Mouse (Mus musculus) natural killer cell, adult 2 months (primary cell): Measurements from ENCODE around the gene Ankrd65.
"Not testable (repeated sequence)": the region's sequence is repeated elsewhere in the genome, so short reads cannot be mapped to it uniquely, and the experiment has no call there.

Experiments used
- DNase-seq, 2 experiments: peaks; one replicate each; pipeline ENCODE4 v3.0.0; 2022; ENCODE audit warnings: low spot score in 2 of 2

Gene Ankrd65

DNA sequence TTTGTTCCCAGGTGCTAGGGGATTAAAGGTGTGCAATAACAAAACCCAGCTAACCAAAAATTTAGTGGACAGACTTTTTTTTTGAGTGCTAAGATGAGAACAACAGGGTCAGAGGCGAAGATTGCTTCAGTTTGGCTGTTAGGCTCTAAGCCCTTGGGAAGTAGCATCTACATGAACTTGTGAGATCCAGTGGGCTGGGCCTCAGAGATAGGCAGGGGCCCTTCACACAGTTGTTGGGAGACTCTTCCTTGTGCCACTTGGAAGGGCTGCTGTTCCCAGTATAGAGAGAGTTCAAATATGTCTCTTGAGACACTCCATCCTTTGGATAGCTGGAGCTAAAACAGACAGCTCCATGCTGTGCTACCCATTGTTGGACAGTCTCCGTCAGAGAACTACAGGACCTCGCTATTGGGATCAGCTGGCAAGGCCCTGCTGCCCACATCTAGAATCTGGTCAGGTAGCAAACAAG is at the start of gene Ankrd65:
Gene Ankrd65 (plus strand): TSS at position 419 of the 469 bp plus-strand sequence.
- no peak for DNase-seq

GRCm38 (mm10) chr4:155740681-155741080 is 49.6 kb upstream of the Ankrd65 start:
- DNase-seq = not testable (repeated sequence)

- no peak for DNase-seq
These were observed 47.6 kb upstream of the Ankrd65 start for GRCm38 (mm10) chr4:155742684-155743083.

GRCm38 (mm10) chr4:155744474-155744873 is 45.8 kb upstream of the Ankrd65 start:
- DNase-seq = no peak

- no peak for DNase-seq
These were observed 45.1 kb upstream of the Ankrd65 start for GRCm38 (mm10) chr4:155745136-155745535.

DNA sequence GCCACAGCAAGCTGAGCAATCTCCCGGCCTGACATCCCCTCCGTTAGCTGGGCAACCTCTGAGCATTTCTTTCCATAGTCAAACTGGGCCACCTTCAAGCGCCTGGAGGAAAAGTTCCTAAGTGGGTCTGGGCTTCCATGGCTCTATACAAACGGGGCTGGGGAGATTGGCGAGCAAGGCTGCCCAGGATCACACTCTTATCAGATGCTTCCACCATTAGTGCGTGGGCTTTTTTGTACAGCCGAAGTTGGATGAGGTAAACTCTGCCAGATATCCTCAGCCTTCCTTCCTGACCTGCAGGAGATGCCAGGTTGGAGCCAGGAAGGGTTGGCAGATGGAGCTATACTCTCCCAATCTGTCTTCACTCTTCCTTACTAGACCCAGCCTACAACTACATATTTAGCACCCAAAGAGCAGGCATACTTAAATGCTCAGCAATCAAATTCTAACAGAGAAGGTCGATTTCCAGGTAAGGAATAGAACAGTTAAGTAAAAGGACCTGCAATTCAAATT is 44.1 kb upstream of the Ankrd65 start:
- no peak for DNase-seq

DNA sequence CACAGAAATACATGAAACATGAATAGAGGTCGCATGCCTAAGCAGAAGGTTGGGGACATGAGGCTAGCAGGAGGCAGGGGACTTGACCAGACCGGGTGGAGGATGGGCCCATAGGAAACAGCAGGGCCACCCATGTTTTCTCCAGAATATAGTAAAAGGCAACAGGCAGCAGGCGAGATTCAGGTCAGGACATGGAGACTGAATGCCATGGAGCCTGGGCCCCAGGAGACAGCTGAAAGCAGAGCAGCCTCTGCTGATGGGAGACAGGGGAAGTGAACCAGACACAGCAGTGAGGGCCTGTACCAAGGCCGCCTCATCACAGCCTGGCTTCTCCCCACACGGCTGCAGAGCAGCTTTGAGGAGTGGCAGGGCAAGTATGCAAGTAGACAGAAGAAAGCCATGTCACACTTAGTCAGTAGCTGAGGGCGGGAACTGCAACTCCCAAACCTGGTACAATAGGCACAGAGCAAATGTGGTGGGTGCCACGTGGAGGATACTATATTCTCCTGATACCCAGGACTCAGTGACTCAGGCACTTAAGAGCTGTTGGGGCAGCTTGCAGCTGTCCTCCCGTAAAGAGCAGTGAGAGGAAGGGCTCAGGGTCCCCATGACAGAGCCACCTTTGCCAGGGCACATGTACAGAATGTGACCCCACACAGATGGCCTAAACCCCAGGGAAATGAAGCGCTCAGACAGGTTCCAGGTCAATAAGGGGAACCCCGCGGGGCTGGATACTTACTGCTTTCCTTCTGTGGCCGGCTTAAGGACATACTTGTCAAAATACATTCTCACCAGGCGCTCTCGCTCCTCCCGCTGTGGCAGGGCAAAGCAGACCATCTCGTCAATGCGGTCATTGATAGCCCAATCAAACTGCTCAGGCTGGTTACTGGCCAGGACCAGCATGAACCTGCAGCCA is 43.4 kb upstream of the Ankrd65 start:
- DNase-seq = no peak

GRCm38 (mm10) chr4:155757011-155757410 is 33.2 kb upstream of the Ankrd65 start:
- no peak for DNase-seq

- DNase-seq = peak; percentile 40 to 52
These were observed 30.2 kb upstream of the Ankrd65 start for GRCm38 (mm10) chr4:155759862-155760612.

DNA sequence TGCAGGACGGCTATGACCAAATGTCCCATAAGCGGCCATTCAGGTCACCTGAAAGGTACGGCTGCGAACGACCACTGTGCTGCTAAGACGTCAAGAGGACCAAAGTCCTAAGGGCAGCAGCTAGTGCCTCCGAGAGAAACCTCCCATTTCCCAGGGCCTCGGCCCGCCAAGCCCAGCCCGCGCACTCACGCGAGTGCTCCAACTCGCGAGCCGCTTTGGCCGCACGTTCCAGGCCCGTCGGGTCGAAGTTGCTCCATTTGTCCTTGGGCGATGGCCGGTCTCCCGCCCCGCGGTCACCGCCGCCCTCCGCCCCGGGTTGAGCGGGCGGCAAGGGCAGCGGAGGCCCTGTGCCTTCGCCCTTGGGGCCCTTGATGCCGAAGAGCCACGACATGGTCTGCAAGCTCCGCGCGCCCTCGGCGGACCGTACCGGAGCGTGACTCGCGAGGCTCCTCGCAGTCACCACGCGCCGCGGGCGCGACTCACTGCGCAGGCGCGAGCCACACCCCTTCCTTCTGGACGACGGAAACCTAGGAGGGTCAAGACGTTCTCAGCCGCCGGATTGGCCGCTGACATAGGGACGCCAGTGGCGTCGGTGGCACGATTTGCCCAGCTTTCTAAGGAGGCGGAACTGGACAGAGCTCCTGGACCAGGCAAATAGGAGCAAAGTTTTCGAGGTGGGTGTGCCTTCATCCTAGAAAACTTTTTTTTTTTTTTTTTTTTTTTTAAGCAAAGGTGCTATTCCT is 29.5 kb upstream of the Ankrd65 start, which contains the start of gene Atad3a:
Gene Atad3a (minus strand): TSS at position 481 of the 743 bp plus-strand sequence.
- peak; percentile 95 to 96 for DNase-seq

DNA sequence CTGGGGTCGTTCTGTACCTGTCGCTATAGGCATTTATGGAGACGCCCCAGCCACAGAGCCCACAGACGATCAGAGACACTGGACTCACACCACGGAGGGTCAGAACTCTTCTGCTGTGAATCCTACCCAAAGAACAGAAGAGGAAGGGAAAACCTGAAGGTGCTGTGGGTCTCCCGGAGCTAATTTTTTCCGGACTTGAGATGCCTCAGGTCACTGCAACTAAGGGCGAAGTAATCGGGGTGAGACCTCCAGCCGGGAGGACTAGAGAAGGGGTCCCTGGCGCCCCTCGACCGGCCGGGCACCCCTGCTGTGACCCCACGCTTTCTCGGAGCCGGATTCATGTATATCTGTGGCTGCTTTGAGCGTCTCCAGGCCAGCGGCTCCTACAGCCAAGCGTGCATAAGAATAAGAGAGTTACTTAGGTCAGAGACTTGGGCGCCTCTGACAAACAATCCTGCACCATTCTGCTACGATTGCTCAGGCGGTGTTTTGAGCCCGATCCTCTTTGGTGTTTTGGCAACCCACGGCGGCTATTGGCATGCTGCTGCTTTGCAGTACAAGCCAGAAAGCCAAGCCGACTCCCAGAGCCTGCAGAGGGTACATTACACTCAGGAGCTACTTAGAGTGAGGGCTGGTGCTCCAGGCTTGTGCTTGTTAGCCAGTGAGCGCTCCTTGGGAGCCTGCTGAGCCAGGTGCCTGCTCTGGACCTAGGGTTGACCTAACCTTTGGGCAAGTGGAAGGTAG is 28.7 kb upstream of the Ankrd65 start:
- DNase-seq = no peak

DNA sequence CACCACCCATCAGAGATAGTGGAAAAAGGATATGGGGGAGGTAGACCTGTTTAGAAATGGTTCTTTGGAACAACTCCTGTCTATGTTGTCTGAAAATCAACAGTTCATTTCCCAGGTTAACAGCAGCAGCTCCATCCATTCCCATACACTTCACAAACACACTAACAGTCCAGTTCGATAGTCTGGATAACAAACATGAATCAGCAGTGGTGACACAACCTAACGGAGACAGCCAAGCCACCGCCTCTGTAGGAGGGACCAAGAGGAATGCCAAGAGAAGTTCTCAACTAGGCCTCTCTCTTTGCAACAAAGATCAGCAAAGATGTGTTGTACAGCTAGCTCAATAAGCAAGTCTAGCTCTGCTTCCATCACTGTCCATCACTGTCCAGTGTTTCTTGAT is 27.9 kb upstream of the Ankrd65 start:
- DNase-seq = no peak

- DNase-seq = no peak
These were observed 20.8 kb upstream of the Ankrd65 start for GRCm38 (mm10) chr4:155769496-155769879.

- peak; percentile 85 for DNase-seq
These were observed 20.2 kb upstream of the Ankrd65 start for GRCm38 (mm10) chr4:155769880-155770512.

DNA sequence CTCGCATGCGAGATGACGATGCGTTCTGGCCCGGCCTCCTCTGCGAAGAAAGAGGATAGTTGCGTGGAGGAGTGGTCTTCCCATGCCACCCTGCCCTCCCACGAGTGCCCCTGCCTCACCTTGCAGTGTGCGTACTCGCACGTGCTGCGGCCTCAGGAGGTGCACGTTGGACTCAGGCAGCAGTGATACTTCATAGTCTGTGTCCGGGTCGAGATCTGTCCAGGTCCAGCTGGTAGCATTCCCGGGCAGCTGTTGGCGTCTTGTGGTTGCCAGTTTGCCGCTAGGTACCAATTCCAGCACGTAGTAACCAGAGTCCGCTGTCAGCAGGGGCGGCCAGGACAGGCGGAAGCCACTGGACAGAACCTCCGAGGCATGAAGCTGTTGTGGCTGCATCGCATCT is 19.6 kb upstream of the Ankrd65 start:
- no peak for DNase-seq

DNA sequence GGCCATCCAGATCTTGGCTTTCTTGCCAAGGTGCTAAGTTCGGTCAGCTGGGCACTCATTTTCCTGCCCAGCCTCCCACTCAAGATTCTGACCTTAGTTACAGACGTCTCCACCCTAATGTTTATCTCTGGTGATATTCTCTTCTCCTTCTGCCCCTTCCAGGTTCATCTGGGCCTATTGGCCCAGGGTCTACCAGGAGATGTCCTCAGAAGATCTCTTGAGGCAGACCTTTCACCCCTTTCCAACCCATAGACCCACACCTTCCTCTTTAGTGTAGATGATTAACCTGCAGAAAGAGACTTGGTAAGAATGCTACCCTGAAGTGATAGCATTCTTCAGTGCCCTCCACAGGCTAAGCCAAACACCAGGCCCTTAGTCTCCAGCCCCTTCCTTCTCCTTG is 18.5 kb upstream of the Ankrd65 start:
- no peak for DNase-seq

DNA sequence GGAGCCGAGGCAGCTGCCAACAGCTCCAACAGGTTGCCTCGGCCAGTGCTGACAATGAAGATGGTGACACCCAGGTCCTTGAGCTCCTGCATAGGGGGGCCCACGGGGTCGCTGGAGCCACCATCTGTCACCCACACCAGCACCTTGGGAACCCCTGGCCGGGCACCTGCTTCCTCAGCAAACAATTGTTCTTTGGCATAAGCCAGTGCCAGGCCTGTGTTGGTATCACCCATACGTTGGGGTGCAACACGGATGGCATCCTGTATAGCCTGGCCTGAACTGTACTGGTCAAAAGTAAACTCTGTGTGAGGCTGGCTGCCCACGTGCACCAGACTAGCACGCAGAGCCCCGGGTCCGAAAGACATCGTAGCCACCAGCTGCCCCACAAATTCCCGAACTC is 17.5 kb upstream of the Ankrd65 start:
- DNase-seq = no peak

- DNase-seq = no peak
These were observed 16.7 kb upstream of the Ankrd65 start for GRCm38 (mm10) chr4:155773335-155774078.

GRCm38 (mm10) chr4:155774280-155774754 is 15.9 kb upstream of the Ankrd65 start, which contains the start of gene Vwa1:
Gene Vwa1 (minus strand): TSS chr4:155774698.
- peak; percentile 75 to 83 for DNase-seq
